Mouse (Mus musculus): Measurements from ENCODE around the gene Rdh8.

GRCm38 (mm10) chr9:20834881-20835280 lies 16.6 kb downstream of the Rdh8 start:
- TF ChIP-seq CTCF (IDR thresholded peaks at IDR 0.05; ENCODE audit: low read depth) (no peak), EP300 (IDR thresholded peaks at IDR 0.05; ENCODE audit: low read depth) (no peak)

Measured in heart, postnatal 0 days (tissue).